Mouse (Mus musculus): ENCODE measurements around the gene Ugt2b37.
"Not testable (repeated sequence)": the region's sequence is repeated elsewhere in the genome, so short reads cannot be mapped to it uniquely, and the experiment has no call there.

Gene Ugt2b37

DNA sequence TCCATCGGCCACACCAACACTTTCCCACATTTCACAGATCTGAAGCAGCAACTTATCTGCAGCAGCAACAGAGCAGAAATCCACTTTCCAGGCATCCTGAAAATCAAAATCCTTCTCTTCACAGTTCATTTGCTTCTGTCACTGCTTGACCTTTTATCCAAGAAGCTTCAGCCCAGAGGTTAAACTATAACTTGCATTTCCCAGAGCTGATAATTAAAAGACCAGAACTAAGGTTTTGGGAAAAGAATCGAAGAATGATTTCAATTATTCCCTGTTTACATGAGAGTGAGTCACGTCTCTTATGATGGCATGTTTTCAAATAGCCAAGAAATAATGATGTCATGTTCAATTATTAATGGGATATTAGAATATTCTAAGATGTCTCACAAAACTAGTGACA is at the start of gene Ugt2b37:
Ugt2b37 (minus strand) TSS at position 129 of the 400 bp plus-strand sequence.
- not testable (repeated sequence) for DNase-seq (ENCODE audit: low spot score in 2 of 2)

DNA sequence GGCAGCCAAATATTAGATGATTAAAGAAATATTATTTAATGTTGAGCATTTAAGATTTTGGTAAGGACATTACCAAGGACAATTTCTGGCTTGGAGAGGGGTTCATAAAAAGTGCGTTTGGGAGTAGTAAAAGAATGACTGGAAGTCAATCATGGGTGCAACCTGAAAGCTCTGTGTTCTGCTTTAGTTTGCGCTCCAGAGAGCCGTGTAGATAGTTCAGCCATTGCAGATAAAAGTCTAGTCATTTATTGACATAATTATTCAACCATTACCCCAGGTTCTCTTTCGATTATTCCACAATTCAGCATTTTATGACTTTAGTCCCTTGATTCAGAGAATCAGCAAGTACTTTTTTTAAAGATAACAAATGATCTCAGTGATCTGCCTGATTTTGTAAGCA is 31.6 kb upstream of the Ugt2b37 start:
- not testable (repeated sequence) for DNase-seq (ENCODE audit: low spot score in 2 of 2)

DNA sequence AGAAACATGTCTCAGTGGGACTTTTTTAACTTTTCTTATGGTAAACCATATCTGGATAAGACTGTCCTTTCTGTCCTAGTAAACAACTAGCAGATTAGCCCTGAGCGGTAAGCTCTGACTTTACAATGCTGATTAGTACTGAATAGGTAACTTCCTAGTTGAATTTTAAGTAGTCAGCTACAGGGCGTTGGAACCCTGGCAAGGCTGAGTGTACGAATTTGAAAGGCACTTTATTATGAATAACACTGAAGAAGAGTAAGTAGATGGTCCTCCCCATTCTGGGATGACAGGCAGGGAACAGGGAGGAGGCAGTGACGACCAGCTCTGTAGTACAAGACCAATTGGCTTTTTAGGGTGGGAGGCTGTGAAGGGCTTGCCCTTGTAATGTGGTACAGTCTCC is 21.4 kb upstream of the Ugt2b37 start:
- not testable (repeated sequence) for DNase-seq (ENCODE audit: low spot score in 2 of 2)

DNA sequence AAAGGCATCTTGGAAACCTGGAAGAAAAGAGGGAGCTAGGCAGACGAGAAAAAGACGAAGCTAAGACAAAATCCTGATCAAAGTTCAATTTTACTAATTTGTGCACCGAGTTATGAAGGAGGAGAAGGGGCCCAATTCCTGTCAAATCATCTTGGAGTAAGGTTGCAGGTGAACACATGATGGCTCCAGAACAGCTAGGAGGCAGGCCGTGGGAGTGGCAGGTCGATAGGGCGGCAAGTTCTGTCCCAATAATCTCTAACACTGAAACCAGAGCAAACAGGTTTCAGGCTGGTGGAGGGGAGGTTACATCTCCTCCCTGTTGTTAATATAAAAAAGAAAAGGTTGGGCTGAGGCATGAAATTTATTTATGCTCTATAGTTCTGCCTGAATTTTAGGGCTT is 21.0 kb upstream of the Ugt2b37 start:
- no peak for DNase-seq (ENCODE audit: low spot score in 2 of 2)

DNA sequence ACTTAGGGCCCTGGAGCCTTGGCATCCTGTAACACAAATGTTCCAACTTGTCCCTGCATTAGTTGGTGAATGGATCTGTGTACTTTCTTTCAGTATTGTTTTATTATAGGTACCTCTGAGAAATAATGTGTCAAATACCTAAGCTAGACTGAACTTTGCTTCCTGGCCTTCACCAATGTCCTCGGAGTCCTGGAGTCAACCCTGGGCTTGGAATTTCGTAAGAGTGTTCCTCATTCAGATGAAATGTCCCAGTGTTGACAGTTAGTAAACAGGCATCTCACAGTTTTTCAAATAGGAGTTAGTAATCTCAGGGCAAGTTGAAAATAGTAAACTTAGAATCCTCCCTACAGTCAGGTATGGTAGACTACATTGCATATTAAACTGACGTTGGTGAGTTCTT is 1.2 kb upstream of the Ugt2b37 start:
- DNase-seq (ENCODE audit: low spot score in 2 of 2) = no peak

DNA sequence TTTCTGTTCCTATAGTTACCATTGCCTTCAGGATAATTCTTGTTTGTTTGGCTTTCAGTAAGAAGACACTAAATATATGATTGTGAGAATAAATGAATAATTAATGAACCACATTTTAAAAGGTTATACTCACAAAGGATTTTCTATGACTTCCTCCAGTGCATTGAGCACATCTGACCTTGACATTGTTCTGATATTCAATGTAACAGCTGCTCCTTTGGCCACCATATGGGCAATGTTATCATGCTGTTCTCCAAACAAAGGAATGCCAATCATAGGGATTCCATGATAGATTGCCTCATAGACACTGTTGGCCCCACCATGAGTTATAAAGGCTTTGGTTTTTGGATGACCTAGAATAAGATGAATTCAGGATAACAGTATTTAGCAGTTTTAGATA is 12.5 kb downstream of the Ugt2b37 start:
- DNase-seq (ENCODE audit: low spot score in 2 of 2) = not testable (repeated sequence)

DNA sequence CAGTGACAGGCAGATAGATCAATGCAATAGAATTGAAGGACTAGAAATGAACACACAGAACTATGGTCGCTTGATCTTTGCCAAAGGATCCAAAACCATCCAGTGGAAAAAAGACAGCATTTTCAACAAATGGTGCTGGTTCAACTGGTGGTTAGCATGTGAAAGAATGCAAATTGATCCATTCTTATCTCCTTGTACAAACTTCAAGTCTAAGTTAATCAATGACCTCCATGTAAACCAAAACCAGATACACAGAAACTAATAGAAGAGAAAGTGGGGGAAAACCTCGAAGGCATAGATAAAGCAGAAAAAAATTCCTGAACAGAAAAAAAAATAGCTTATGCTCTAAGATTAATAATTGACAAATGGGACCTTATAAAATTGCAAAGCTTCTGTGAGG is 58.2 kb downstream of the Ugt2b37 start:
- DNase-seq (ENCODE audit: low spot score in 2 of 2) = not testable (repeated sequence)
